Mouse (Mus musculus) small intestine, adult 2 months (tissue): ENCODE measurements around the gene Sertad1.

Experiments used
- CTCF ChIP-seq: fragments of 200-500 bp; IDR thresholded peaks from 2 replicates; pipeline ENCODE4 v1.5.1; 2012; ENCODE audit warnings: low read depth, mild to moderate bottlenecking, control low read depth, inconsistent platforms, low read length, moderate library complexity, mixed read lengths; ENCODE audit not compliant: insufficient replicate concordance, insufficient read length; ENCODE audit errors: extremely low read depth
- POLR2A ChIP-seq: fragments of 200-500 bp; IDR thresholded peaks from 2 replicates; pipeline ENCODE4 v1.6.1; 2012; ENCODE audit warnings: low read depth, mild to moderate bottlenecking, control low read depth, inconsistent platforms, low read length, moderate library complexity

- TF ChIP-seq CTCF (no peak), POLR2A (no peak)
These were observed 49.9 kb downstream of the Sertad1 start for GRCm38 (mm10) chr7:27536618-27537017.
